Mouse (Mus musculus): Measurements from ENCODE around the gene AU022751. TPM values are rescaled to one million over a fixed set of nuclear protein-coding genes. Genes with fewer than 3 reads are reported as not detected.
"Not testable (repeated sequence)": the region's sequence is repeated elsewhere in the genome, so short reads cannot be mapped to it uniquely, and the experiment has no call there.

Gene AU022751
- polyA plus RNA-seq (2014; fragmentation: Nextera tagmentation; extraction: Ambion mirVana), result not detected in 2 replicates

DNA sequence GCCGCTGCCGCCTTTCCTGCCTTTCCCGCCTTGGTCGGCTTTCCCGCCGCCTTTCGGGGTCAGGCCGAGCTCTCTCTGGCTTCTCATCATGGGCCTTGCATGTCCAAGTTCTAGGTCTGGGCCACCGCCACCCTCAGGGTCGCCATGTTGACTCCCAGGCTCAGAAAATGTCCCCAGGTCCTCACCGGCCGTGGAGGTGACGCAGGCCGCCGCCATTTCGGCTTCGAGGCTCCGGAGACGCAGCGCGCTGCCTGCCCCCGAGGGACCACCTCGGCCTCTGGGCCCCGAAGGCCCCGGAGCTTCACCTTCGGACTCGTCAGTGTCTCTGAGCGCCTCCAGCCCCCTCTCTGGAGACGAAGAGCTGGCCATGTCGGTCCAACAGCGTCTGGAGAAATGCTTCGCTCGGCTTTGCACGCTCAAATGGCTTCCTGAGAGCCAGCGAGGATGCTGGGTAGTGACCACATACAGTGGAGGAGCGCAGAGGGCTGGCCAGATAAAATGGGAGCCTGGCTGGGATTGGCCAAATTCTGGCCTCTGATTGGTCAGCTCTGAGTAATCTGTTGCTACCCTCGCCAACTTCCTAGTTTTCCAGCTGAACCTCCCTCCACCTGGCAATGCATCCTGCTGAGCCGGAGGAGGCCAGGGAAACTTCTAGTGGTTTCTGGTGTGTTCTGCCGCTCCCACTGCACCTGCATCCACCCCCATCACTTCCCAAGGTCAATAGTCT lies at the start of gene AU022751:
Gene AU022751, minus strand, starts transcription at position 466 of the 727 bp plus-strand sequence.
- no peak within 1 kb of the TSS for H3K4me3 ChIP-seq (ENCODE audit: control insufficient read depth in 1 of 2, insufficient read depth in 1 of 2, low read depth in 1 of 2, low read length in 2 of 2)
- H3K27ac ChIP-seq (replicated peaks in 1 of 2; ENCODE audit: control insufficient read depth in 1 of 2, insufficient read depth in 1 of 2, low read depth in 2 of 2, low read length in 2 of 2), result no peak within 1 kb of the TSS
- H3K9me3 ChIP-seq (ENCODE audit: control insufficient read depth, low read length), result peaks cover 15% of the 10 kb centered on the region
- no peak for ATAC-seq (ENCODE audit: insufficient number of reproducible peaks, insufficient read depth, low FRiP score, low read depth)
- H3K36me3 ChIP-seq (ENCODE audit: control insufficient read depth, insufficient read depth, low read length), result no peaks in the 10 kb centered on the region
- H3K9ac ChIP-seq (ENCODE audit: low read length), result no peak within 1 kb of the TSS
- no peaks in the 10 kb centered on the region for H3K27me3 ChIP-seq (ENCODE audit: control insufficient read depth, insufficient read depth, low read length)
- H3K4me1 ChIP-seq (ENCODE audit: control insufficient read depth in 2 of 2, insufficient read depth in 2 of 2, low read length in 2 of 2), result no peaks in the 10 kb centered on the region
- WGBS, result 86% methylated on average over 38 of the region's 39 CpGs
- H3K4me2 ChIP-seq (ENCODE audit: low read length), result no peak within 1 kb of the TSS

DNA sequence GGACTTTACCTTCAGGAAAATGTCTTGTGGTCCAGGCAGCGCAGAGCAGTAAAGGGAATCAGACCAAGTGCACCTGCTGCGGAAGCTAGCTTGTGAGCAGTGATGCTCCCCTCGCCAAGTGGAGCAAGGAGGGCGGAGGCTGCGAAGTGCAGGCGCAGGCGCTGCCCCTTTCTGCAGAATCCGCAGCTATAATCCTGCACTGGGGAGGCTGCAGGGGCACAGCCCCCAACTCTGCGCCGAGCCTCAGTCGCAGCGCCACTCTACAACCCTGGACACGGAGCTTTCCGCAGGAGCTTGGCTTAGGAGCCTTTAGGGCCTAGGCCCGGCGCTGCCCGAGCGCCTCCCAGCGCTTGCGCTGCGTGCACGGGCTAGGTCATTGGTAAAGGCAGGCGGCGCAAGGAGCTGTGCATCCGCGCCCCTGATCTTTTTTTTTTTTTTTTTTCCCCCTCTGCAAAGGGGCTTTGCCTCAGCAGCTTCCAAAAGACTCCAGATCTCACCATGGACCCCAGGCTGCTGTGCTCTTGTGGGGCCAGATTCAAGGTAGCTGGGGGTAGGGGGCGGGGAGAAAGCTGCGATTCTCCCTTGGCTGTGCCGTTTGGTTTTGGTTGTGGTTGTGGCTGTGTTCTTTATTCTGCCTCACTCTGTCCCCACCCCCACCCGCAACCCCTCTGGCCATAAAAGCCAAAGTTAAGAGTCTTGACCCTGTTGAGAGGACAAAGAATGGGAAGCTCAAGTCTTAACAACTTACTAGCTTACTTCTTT lies 9.0 kb upstream of the AU022751 start:
- ATAC-seq (ENCODE audit: insufficient number of reproducible peaks, insufficient read depth, low FRiP score, low read depth), result no peak
- H3K9ac ChIP-seq (ENCODE audit: low read length), result no peak overlapping the region
- H3K4me3 ChIP-seq (ENCODE audit: control insufficient read depth in 1 of 2, insufficient read depth in 1 of 2, low read depth in 1 of 2, low read length in 2 of 2), result peak overlapping the region; percentile 31 to 37
- H3K27me3 ChIP-seq (ENCODE audit: control insufficient read depth, insufficient read depth, low read length), result no peaks in the 10 kb centered on the region
- H3K9me3 ChIP-seq (ENCODE audit: control insufficient read depth, low read length), result no peaks in the 10 kb centered on the region
- WGBS, result 14% methylated on average over 29 of the region's 30 CpGs
- H3K36me3 ChIP-seq (ENCODE audit: control insufficient read depth, insufficient read depth, low read length), result no peaks in the 10 kb centered on the region
- peak overlapping the region; percentile 65 for H3K4me2 ChIP-seq (ENCODE audit: low read length)
- no peak overlapping the region for H3K27ac ChIP-seq (replicated peaks in 1 of 2; ENCODE audit: control insufficient read depth in 1 of 2, insufficient read depth in 1 of 2, low read depth in 2 of 2, low read length in 2 of 2)
- no peaks in the 10 kb centered on the region for H3K4me1 ChIP-seq (ENCODE audit: control insufficient read depth in 2 of 2, insufficient read depth in 2 of 2, low read length in 2 of 2)

DNA sequence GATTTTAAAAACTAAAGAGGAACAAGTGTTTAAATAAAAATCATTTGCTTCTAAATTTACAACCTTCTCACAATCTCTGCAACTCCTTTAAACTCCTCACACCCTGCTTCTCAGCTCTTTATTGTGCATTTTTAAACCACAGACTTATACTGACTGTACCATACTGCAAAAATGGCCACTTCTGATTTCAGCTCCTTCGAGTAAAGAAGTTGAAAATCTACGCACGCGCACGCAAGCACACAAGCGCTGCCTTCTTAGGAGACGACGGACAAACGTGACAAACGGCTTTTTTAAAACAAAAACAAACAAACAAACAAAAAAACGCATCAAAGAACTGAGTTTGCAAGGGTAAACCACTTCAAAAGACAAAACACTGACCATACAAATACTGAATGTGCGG lies 8.3 kb upstream of the AU022751 start:
- Histone ChIP-seq H3K9me3 (ENCODE audit: control insufficient read depth, low read length) (no peaks in the 10 kb centered on the region), H3K27ac (replicated peaks in 1 of 2; ENCODE audit: control insufficient read depth in 1 of 2, insufficient read depth in 1 of 2, low read depth in 2 of 2, low read length in 2 of 2) (no peak overlapping the region), H3K4me2 (ENCODE audit: low read length) (peak overlapping the region; percentile 65), H3K9ac (ENCODE audit: low read length) (no peak overlapping the region), H3K36me3 (ENCODE audit: control insufficient read depth, insufficient read depth, low read length) (no peaks in the 10 kb centered on the region), H3K27me3 (ENCODE audit: control insufficient read depth, insufficient read depth, low read length) (no peaks in the 10 kb centered on the region), H3K4me3 (ENCODE audit: control insufficient read depth in 1 of 2, insufficient read depth in 1 of 2, low read depth in 1 of 2, low read length in 2 of 2) (peak overlapping the region; percentile 31 to 37; a peak in 3 of 4 replicates), H3K4me1 (ENCODE audit: control insufficient read depth in 2 of 2, insufficient read depth in 2 of 2, low read length in 2 of 2) (no peaks in the 10 kb centered on the region)
- no peak for ATAC-seq (ENCODE audit: insufficient number of reproducible peaks, insufficient read depth, low FRiP score, low read depth)
- WGBS, result 29% methylated on average over 12 of the region's 12 CpGs

DNA sequence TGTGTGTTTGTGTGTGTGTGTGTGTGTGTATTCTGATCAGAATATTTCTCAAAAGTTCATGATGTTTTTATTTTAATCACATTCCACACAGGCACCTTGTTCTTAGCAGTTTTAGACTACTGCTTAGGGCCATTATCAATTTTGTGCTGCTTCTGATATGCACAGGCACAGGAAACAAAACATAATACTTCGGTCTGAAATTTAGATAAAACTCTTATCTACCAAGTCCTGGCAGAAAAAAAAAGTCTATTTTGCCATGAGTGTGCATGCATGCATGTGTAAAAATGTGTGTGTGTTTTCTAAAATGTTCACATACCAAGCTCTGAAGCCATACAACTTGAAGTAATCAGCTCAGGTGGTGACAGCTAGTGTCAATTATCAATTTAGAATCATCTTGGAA lies 21.7 kb downstream of the AU022751 start:
- Histone ChIP-seq H3K9me3 (ENCODE audit: control insufficient read depth, low read length) (no peaks in the 10 kb centered on the region), H3K9ac (ENCODE audit: low read length) (no peak overlapping the region), H3K27me3 (ENCODE audit: control insufficient read depth, insufficient read depth, low read length) (no peaks in the 10 kb centered on the region), H3K36me3 (ENCODE audit: control insufficient read depth, insufficient read depth, low read length) (no peaks in the 10 kb centered on the region), H3K4me1 (ENCODE audit: control insufficient read depth in 2 of 2, insufficient read depth in 2 of 2, low read length in 2 of 2) (no peaks in the 10 kb centered on the region), H3K4me2 (ENCODE audit: low read length) (no peak overlapping the region), H3K27ac (replicated peaks in 1 of 2; ENCODE audit: control insufficient read depth in 1 of 2, insufficient read depth in 1 of 2, low read depth in 2 of 2, low read length in 2 of 2) (no peak overlapping the region), H3K4me3 (ENCODE audit: control insufficient read depth in 1 of 2, insufficient read depth in 1 of 2, low read depth in 1 of 2, low read length in 2 of 2) (no peak overlapping the region)
- WGBS, result 38% methylated on average over 1 of the region's 1 CpGs
- ATAC-seq (ENCODE audit: insufficient number of reproducible peaks, insufficient read depth, low FRiP score, low read depth), result no peak

DNA sequence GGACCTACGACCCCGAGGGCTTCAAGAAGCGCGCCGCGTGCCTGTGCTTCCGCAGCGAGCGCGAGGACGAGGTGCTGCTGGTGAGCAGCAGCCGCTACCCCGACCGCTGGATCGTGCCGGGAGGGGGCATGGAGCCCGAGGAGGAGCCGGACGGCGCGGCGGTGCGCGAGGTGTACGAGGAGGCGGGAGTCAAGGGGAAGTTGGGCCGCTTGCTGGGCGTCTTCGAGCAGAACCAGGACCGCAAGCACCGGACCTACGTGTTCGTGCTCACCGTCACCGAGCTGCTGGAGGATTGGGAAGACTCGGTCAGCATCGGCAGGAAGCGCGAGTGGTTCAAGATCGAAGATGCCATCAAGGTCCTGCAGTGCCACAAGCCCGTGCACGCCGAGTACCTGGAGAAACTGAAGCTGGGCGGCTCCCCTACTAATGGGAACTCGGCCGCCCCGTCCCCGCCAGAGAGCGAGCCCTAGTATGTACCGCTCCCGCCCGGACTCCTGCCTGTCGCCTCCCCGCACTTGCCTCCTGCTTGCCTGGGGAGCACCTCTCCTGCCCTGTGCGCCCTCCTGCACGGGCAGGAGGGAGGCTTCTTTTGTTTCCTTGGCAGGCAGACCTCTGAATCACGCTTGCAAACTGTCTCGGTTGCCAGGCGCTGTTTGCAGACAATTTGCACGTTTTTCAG lies 35.1 kb downstream of the AU022751 start:
- not testable (repeated sequence) for H3K4me1 ChIP-seq (ENCODE audit: control insufficient read depth in 2 of 2, insufficient read depth in 2 of 2, low read length in 2 of 2); H3K36me3 ChIP-seq (ENCODE audit: control insufficient read depth, insufficient read depth, low read length); H3K9me3 ChIP-seq (ENCODE audit: control insufficient read depth, low read length); H3K9ac ChIP-seq (ENCODE audit: low read length); H3K27ac ChIP-seq (replicated peaks in 1 of 2; ENCODE audit: control insufficient read depth in 1 of 2, insufficient read depth in 1 of 2, low read depth in 2 of 2, low read length in 2 of 2); H3K27me3 ChIP-seq (ENCODE audit: control insufficient read depth, insufficient read depth, low read length)
- peak; percentile 42 for ATAC-seq (ENCODE audit: insufficient number of reproducible peaks, insufficient read depth, low FRiP score, low read depth)
- Histone ChIP-seq H3K4me3 (ENCODE audit: control insufficient read depth in 1 of 2, insufficient read depth in 1 of 2, low read depth in 1 of 2, low read length in 2 of 2) (peak overlapping the region; percentile 28 to 47), H3K4me2 (ENCODE audit: low read length) (peak overlapping the region; percentile 59)
- WGBS, result 4% methylated on average over 6 of the region's 60 CpGs

DNA sequence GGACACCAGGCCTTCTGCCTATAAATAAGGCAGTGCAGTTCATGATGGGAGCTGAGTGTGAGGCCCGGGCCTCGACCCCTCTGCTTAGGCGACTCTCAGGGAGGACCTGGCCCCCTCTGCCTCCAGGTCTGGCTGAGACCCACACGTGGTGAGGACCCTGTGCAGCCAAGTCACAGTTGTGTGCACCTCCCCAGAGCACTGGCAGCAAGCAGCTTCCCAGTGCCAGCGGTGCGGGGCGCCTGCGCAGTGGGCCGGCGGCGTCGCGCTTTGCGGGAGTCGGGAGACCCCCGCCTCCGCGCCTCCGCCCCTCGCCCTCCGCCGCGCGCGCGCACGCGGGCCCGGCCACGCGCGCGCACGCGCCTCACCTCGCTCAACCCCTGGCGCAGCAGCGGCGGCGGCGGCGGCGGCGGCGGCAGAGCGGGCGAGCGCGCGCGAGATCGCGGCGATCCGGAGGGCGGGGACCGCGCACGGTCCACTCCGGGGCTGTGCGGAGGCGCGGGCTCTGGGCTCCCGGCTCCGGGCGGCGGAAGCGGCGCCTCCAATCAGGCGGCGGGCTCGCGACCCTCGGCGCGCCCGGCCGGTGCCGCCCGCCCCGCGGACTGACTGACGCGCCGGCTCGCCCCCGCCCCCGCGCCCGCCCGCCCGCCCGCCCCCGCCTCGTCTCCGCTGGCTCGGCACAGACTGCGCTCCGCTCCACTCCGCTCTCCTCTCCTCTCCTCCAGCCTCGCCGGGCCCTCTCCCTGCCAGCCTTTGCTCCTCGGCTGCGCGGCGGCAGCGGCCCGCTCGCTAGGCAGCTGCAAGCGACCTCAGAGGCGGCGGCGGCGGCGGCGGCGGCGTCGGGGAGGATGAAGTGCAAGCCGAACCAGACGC lies 35.9 kb downstream of the AU022751 start, which contains the start of gene Nudt11:
Gene Nudt11, plus strand, starts transcription at position 388 of the 870 bp plus-strand sequence.
- Histone ChIP-seq H3K4me3 (ENCODE audit: control insufficient read depth in 1 of 2, insufficient read depth in 1 of 2, low read depth in 1 of 2, low read length in 2 of 2) (peak within 1 kb of the TSS; percentile 28 to 47), H3K4me2 (ENCODE audit: low read length) (peak within 1 kb of the TSS; percentile 59)
- 2% methylated on average over 9 of the region's 121 CpGs for WGBS
- not testable (repeated sequence) for H3K9me3 ChIP-seq (ENCODE audit: control insufficient read depth, low read length); H3K36me3 ChIP-seq (ENCODE audit: control insufficient read depth, insufficient read depth, low read length); H3K27ac ChIP-seq (replicated peaks in 1 of 2; ENCODE audit: control insufficient read depth in 1 of 2, insufficient read depth in 1 of 2, low read depth in 2 of 2, low read length in 2 of 2); H3K9ac ChIP-seq (ENCODE audit: low read length); H3K27me3 ChIP-seq (ENCODE audit: control insufficient read depth, insufficient read depth, low read length); H3K4me1 ChIP-seq (ENCODE audit: control insufficient read depth in 2 of 2, insufficient read depth in 2 of 2, low read length in 2 of 2)
- peak; percentile 84 for ATAC-seq (ENCODE audit: insufficient number of reproducible peaks, insufficient read depth, low FRiP score, low read depth)

Measured in heart, embryonic 14.5 days (tissue).